Mouse (Mus musculus) heart, embryonic 11.5 days (tissue): ENCODE measurements around the gene Olfr1259. TPM values are rescaled to one million over a fixed set of nuclear protein-coding genes. Genes with fewer than 3 reads are reported as not detected.
"Not testable (repeated sequence)": the region's sequence is repeated elsewhere in the genome, so short reads cannot be mapped to it uniquely, and the experiment has no call there.

ENCODE experiments used
- ATAC-seq: fragments of 200-750 bp; cut with Nextera tagmentation; replicated peaks from 2 replicates; pipeline ENCODE4 v1.8.0; 2017; ENCODE audit warnings: moderate library complexity; ENCODE audit not compliant: insufficient number of reproducible peaks, low FRiP score, low TSS enrichment
- H3K27ac ChIP-seq: fragments of 300-500 bp; sonication (generic); 2 replicates; pipeline ENCODE4 v1.5.1; 2014; ENCODE audit warnings: mild to moderate bottlenecking, low read depth, low read length
- H3K27me3 ChIP-seq: fragments of 300-500 bp; sonication (generic); 2 replicates; pipeline ENCODE4 v1.6.1; 2014; ENCODE audit warnings: mild to moderate bottlenecking, low read length, mixed read lengths; ENCODE audit not compliant: control insufficient read depth, insufficient read depth
- H3K36me3 ChIP-seq: fragments of 300-500 bp; sonication (generic); 2 replicates; pipeline ENCODE4 v1.6.1; 2014; ENCODE audit warnings: mild to moderate bottlenecking, low read length, moderate library complexity, mixed read lengths; ENCODE audit not compliant: control insufficient read depth, insufficient read depth
- H3K4me1 ChIP-seq: fragments of 300-500 bp; sonication (generic); 2 replicates; pipeline ENCODE4 v1.6.1; 2014; ENCODE audit warnings: low read length; ENCODE audit not compliant: control insufficient read depth, insufficient read depth
- H3K4me2 ChIP-seq: fragments of 300-500 bp; sonication (generic); 2 replicates; pipeline ENCODE4 v1.6.1; 2014; ENCODE audit warnings: mild to moderate bottlenecking, moderate library complexity
- H3K4me3 ChIP-seq: fragments of 300-500 bp; sonication (generic); 2 replicates; pipeline ENCODE4 v1.5.1; 2014; ENCODE audit warnings: low read depth, low read length
- H3K9ac ChIP-seq: fragments of 300-500 bp; sonication (generic); 2 replicates; pipeline ENCODE4 v1.6.1; 2014; ENCODE audit warnings: mild to moderate bottlenecking, low read depth, low read length, moderate library complexity
- H3K9me3 ChIP-seq: fragments of 300-500 bp; sonication (generic); replicated peaks from 2 replicates; pipeline ENCODE4 v1.6.1; 2016; ENCODE audit warnings: low read length; ENCODE audit not compliant: control insufficient read depth
- WGBS: fragments of 180-500 bp; shearing (Covaris S2); extraction: QIAGEN DNeasy Blood & Tissue Kit; methylation state at CpG from one replicate; pipeline ENCODE4 v1.1.7; 2014; ENCODE audit not compliant: insufficient replicate concordance; 5-methylcytosine and 5-hydroxymethylcytosine counted together
- polyA plus RNA-seq: library from polyadenylated mRNA; unstranded; fragments of >200 nt; fragmentation: Nextera tagmentation; extraction: Ambion mirVana; gene quantifications from 2 replicates; pipeline ENCODE4 v1.2.1, GENCODE M21; 2014

Gene Olfr1259
- polyA plus RNA-seq = not detected in 2 replicates

GRCm38 (mm10) chr2:89948564-89948963 is at the start of gene Olfr1259:
Gene Olfr1259 (minus strand): TSS chr2:89948664.
- Histone ChIP-seq H3K27ac (no peak within 1 kb of the TSS), H3K4me3 (no peak within 1 kb of the TSS), H3K27me3 (no peaks in the 10 kb centered on the region), H3K9me3 (no peaks in the 10 kb centered on the region), H3K4me1 (no peaks in the 10 kb centered on the region), H3K4me2 (no peak within 1 kb of the TSS), H3K9ac (no peak within 1 kb of the TSS), H3K36me3 (no peaks in the 10 kb centered on the region)
- WGBS = 75% methylated on average over 5 of the region's 5 CpGs
- ATAC-seq = no peak

GRCm38 (mm10) chr2:89990921-89991320 is 42.5 kb upstream of the Olfr1259 start, which contains the start of gene Olfr1261:
Gene Olfr1261 (plus strand): TSS chr2:89991221.
- ATAC-seq = no peak
- Histone ChIP-seq H3K9me3 (no peaks in the 10 kb centered on the region), H3K27ac (no peak within 1 kb of the TSS)

GRCm38 (mm10) chr2:89977709-89978108 is 29.2 kb upstream of the Olfr1259 start:
- Histone ChIP-seq H3K4me1 (no peaks in the 10 kb centered on the region), H3K27ac (no peak overlapping the region), H3K4me3 (no peak overlapping the region), H3K36me3 (no peaks in the 10 kb centered on the region), H3K4me2 (no peak overlapping the region), H3K27me3 (no peaks in the 10 kb centered on the region), H3K9ac (no peak overlapping the region), H3K9me3 (no peaks in the 10 kb centered on the region)
- 81% methylated on average over 2 of the region's 2 CpGs for WGBS
- no peak for ATAC-seq

More at GRCm38 (mm10) chr2:89990921-89991320, 42.5 kb upstream of the Olfr1259 start, which contains the start of gene Olfr1261:
- H3K4me3 ChIP-seq = no peak within 1 kb of the TSS
- no peak within 1 kb of the TSS for H3K9ac ChIP-seq
- no peak within 1 kb of the TSS for H3K4me2 ChIP-seq
- H3K27me3 ChIP-seq = no peaks in the 10 kb centered on the region
- H3K4me1 ChIP-seq = no peaks in the 10 kb centered on the region
- H3K36me3 ChIP-seq = no peaks in the 10 kb centered on the region

GRCm38 (mm10) chr2:89974184-89974583 is 25.7 kb upstream of the Olfr1259 start, which contains the start of gene Olfr1260:
Gene Olfr1260 (plus strand): TSS chr2:89974340.
- H3K9ac ChIP-seq = no peak within 1 kb of the TSS
- no peaks in the 10 kb centered on the region for H3K27me3 ChIP-seq
- no peak for ATAC-seq
- WGBS = 71% methylated on average over 2 of the region's 2 CpGs
- H3K4me3 ChIP-seq = no peak within 1 kb of the TSS
- H3K27ac ChIP-seq = no peak within 1 kb of the TSS
- no peaks in the 10 kb centered on the region for H3K9me3 ChIP-seq
- H3K36me3 ChIP-seq = no peaks in the 10 kb centered on the region
- H3K4me1 ChIP-seq = no peaks in the 10 kb centered on the region
- no peak within 1 kb of the TSS for H3K4me2 ChIP-seq

GRCm38 (mm10) chr2:89927009-89927408 is 21.5 kb downstream of the Olfr1259 start, which contains the start of gene Olfr1258:
Gene Olfr1258 (plus strand): TSS chr2:89927309.
- Histone ChIP-seq H3K27me3 (no peaks in the 10 kb centered on the region), H3K9ac (no peak within 1 kb of the TSS), H3K4me2 (no peak within 1 kb of the TSS), H3K4me1 (no peaks in the 10 kb centered on the region), H3K4me3 (no peak within 1 kb of the TSS), H3K36me3 (no peaks in the 10 kb centered on the region), H3K27ac (no peak within 1 kb of the TSS), H3K9me3 (no peaks in the 10 kb centered on the region)
- ATAC-seq = no peak

- WGBS = 82% methylated on average over 9 of the region's 9 CpGs
- not testable (repeated sequence) for H3K27me3 ChIP-seq, H3K4me2 ChIP-seq, H3K36me3 ChIP-seq, H3K9me3 ChIP-seq, H3K27ac ChIP-seq, H3K9ac ChIP-seq, ATAC-seq, H3K4me3 ChIP-seq, H3K4me1 ChIP-seq
Measured at GRCm38 (mm10) chr2:89912616-89913015, 35.8 kb downstream of the Olfr1259 start.

Other genes with a start within 250 kb of the Olfr1259 start
- not detected in 2 replicates for gene Olfr1252, start 223.7 kb downstream of the Olfr1259 start, polyA plus RNA-seq
- not detected in 2 replicates for gene Olfr1253, start 191.6 kb downstream of the Olfr1259 start, polyA plus RNA-seq
- not detected in 2 replicates for gene Olfr1254, start 155.0 kb downstream of the Olfr1259 start, polyA plus RNA-seq
- gene Olfr1255, start 136.6 kb downstream of the Olfr1259 start, polyA plus RNA-seq = not detected in 2 replicates
- not detected in 2 replicates for gene Olfr1256, start 107.1 kb downstream of the Olfr1259 start, polyA plus RNA-seq
- gene Olfr48, start 100.5 kb downstream of the Olfr1259 start, polyA plus RNA-seq = not detected in 2 replicates
- gene Olfr1257, start 70.2 kb downstream of the Olfr1259 start, polyA plus RNA-seq = not detected in 2 replicates
- gene Olfr1258, start 21.4 kb downstream of the Olfr1259 start, polyA plus RNA-seq = not detected in 2 replicates
- gene Olfr1260, start 25.7 kb upstream of the Olfr1259 start, polyA plus RNA-seq = not detected in 2 replicates
- not detected in 2 replicates for gene Olfr1261, start 42.6 kb upstream of the Olfr1259 start, polyA plus RNA-seq
- not detected in 2 replicates for gene Olfr1262, start 51.5 kb upstream of the Olfr1259 start, polyA plus RNA-seq
- not detected in 2 replicates for gene Olfr1263, start 63.5 kb upstream of the Olfr1259 start, polyA plus RNA-seq
- gene Olfr1264, start 76.9 kb upstream of the Olfr1259 start, polyA plus RNA-seq = not detected in 2 replicates
- not detected in 2 replicates for gene Olfr1265, start 86.7 kb upstream of the Olfr1259 start, polyA plus RNA-seq
- gene Olfr140, start 114.9 kb upstream of the Olfr1259 start, polyA plus RNA-seq = not detected in 2 replicates
- not detected in 2 replicates for gene Olfr1269, start 172.7 kb upstream of the Olfr1259 start, polyA plus RNA-seq
- not detected in 2 replicates for gene Olfr32, start 193.6 kb upstream of the Olfr1259 start, polyA plus RNA-seq
- gene Olfr1270, start 204.4 kb upstream of the Olfr1259 start, polyA plus RNA-seq = not detected in 2 replicates